Mouse (Mus musculus): ENCODE data around the gene Ninj2.

The Ninj2 gene

DNA sequence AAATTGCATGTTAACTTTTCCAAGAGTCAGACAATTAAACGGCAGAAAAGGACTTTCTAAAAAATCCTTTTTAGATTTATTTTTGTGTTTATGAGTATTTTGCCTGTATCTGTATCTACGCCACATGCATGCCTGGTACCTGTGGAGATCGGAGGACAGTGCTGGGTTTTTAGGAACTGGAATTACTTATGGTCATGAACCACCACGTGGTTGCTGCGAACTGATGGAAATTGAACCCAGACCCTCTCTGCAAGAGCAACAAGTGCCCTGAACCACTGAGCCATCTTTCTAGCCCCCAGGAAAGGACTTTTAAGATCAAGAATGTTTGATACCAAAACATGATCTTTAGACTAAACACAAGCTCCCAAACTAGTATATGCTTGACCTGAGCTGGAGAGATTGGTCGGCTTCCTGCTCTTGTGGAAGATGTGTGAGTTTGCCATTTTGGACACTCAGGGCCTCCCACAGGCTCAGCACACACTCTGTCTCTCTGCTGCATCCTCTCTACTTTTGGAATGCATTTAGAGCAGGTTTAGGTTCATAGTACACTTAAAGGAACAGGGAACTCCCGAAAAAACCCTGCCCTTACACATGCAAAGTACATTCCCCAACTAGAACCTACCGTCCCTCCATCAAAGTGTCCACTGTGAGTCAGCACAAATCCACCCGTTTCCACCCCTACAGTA, 1.1 kb downstream of the Ninj2 start:
- no peak for DNase-seq (ENCODE audit: low spot score)

DNA sequence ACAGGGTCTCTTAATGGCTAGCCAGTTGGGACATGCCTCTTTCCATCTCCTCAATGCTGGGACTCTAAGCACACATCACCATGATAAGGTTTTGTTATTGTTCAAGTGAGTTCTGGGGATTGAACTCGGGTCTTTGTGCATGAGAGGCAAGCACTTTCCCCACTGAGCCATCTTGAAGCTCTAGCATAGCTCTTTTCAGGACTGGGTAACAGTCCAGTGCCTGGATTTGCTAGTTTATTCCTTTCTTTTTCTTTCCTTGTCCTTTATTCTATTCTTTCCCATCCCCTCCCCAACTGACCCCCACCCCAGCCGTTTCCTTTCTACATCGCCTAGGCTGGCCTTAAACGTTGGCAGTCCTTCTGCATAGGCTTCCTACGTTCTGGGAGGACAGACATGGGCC, 1.9 kb downstream of the Ninj2 start:
- no peak for DNase-seq (ENCODE audit: low spot score)

GRCm38 (mm10) chr6:120095501-120095900, 2.4 kb downstream of the Ninj2 start:
- no peak for DNase-seq (ENCODE audit: low spot score)

GRCm38 (mm10) chr6:120099392-120099791, 6.2 kb downstream of the Ninj2 start:
- DNase-seq (ENCODE audit: low spot score) = no peak

GRCm38 (mm10) chr6:120101221-120101620, 8.1 kb downstream of the Ninj2 start:
- no peak for DNase-seq (ENCODE audit: low spot score)

DNA sequence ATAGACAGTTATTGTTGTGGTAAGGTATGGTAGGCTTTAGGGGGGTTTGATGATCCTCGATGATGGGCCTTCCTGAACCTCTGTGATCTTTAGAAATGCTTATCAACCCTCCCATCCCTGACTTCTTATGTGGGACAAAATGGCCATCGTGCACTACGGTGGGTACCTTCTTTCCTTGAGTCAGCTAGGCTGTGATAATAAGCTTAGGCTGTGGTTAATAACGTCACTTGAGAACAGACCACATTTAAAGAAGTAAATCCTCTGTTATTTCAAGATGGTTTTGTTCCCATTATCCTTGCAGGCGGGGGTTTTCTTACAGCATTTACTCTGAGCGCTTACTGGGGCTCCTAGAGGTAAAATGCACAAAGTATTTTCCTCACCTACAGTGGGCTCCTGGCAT, 8.8 kb downstream of the Ninj2 start:
- DNase-seq (ENCODE audit: low spot score) = no peak

DNA sequence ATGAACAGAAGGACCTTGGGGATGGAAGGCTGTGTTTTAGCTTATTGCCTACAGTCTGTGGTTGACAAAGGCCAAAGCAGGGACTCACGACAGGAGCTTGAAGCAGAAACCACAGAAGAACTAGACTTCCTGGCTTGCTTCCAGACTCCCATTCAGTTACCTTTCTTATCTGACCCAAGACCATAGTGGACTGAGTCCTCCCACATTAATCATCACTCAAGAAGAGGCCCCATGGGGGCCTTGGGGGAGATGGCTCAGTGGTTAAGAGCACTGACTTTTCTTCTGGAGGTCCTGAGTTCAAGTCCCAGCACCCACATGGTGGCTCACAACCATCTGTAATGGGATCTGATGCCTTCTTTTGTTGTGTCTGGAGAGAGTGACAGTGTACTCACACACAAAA, 10.0 kb downstream of the Ninj2 start:
- DNase-seq (ENCODE audit: low spot score) = no peak

DNA sequence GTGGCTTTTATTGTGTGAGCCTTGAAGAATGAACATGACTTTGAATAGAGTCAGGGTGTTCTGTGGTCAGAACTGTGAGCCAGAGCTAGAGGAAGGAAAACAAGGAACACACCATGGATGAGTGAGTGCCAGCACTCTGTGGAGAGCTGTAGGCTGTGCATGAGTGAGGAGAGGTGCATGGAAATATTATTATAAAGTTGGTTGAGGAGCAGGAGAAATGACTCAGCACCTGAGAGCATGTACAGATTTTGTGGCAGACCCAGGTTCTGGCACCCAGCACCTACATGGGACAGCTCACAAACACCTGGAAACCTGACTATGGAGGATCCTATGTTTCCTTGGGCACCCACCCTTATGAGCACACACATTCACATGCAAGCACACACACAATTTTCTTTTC, 11.9 kb downstream of the Ninj2 start:
- DNase-seq (ENCODE audit: low spot score) = no peak

DNA sequence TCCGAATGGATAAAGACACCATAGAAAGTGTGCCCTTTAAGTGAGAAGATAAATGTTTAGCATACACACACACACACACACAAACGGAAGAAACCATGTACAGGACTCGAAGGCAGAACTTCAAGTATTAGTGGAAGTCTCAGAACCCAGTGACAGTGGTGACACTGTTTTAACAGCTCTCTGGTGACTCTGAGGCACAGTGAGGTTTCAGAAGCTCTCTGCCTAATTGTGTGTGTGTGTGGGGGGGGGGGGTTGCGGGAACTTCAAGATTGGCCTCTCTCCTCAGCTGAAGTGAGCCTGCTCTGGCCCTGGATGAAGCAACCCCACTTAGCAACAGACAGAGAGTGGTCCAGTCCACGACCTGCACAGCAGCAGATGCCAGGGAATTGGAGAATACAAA, 14.4 kb downstream of the Ninj2 start:
- no peak for DNase-seq (ENCODE audit: low spot score)

GRCm38 (mm10) chr6:120108061-120108460, 14.9 kb downstream of the Ninj2 start:
- no peak for DNase-seq (ENCODE audit: low spot score)

DNA sequence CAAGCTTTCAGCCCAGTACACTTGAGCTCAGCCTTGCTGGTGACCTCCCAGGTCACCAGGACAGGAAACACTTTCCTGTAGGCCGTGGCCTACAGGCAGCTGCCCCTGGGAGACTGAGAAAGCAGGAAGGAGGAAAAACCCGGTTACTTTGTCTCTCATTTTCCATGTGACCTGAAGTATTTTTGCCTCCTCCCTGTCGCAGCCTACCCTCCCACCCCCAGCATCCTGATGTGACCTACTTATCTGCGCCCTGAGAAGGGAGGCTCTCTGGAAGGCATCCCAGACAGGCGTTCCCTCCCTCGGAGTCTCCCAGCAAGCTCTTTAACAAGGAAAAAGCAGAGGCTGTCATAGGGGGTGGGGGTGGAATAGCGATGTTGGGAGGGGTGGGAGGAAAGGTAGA, 16.0 kb downstream of the Ninj2 start:
- DNase-seq (ENCODE audit: low spot score) = peak; percentile 35

- DNase-seq (ENCODE audit: low spot score) = no peak
These were observed 16.8 kb downstream of the Ninj2 start for GRCm38 (mm10) chr6:120109932-120110331.

DNA sequence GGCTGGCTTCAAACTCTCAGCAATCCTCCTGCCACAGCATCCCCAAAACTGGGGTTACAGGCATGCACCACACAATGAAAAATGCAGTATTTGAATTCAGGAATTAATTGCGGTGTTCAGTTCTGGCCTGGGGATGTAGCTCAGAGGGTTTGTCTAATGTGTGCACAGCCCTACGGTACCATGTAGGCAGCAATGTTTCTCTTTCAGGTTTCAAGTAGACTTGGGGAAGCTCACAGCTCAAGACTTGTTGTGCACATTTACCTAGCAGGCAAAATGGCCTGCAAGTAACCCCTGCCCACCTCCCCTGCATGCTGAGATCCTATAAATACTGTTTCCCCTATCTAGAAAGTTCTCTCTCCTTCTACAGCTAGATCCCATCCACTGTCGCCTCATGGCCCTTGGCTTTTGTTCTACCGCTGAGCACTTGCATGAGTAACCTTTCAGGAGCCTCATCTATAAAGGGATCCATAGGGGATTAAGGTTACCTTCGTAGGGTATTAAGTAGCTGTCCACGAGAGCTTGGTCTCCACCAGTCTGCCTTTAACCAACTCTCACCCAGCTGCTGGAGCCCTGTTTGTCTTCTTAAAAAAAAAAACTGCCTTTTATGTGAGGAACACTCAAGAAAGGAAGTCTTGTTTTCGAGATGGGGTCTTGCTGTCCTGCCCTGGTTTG, 17.7 kb downstream of the Ninj2 start:
- no peak for DNase-seq (ENCODE audit: low spot score)

DNA sequence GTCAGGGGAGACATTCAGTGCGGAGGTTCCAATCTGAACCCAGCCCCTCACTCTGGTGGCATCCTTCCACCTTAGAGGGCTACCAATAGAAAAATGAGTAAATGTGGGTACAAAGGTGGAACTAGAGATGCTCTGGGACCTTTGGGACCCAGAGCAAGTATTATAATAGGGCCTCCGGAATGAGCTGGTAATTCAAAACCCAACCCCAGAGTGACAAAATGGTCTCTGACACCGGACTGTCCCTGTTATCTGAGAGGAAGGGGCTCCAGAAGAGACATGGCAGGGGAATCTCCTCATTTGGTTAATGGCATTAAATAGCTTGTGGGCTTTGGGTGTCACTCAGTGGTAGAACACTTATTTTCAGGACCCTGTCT, 18.2 kb downstream of the Ninj2 start:
- no peak for DNase-seq (ENCODE audit: low spot score)

- peak; percentile 33 for DNase-seq (ENCODE audit: low spot score)
These were observed 19.0 kb downstream of the Ninj2 start for GRCm38 (mm10) chr6:120111984-120112803.

GRCm38 (mm10) chr6:120113856-120114255, 20.7 kb downstream of the Ninj2 start:
- no peak for DNase-seq (ENCODE audit: low spot score)

DNA sequence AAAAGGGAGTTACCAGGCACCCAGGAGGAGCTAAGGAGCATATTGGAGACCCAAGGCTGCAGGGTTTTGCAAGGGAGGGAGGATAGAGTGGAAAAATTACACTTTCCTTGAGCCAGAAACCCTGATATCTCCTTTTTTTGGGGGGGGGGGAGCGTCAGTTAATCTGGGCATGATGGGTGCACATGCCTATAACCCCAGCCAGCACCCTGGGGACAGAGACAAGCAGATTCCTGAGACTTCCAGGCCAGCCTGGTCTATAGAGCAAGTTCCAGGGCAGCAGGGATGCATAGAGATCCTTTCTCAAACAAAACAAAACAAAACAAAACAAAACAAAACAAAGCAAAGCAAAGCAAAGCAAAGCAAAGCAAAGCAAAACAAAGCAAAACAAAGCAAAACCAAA, 21.1 kb downstream of the Ninj2 start:
- DNase-seq (ENCODE audit: low spot score) = no peak

GRCm38 (mm10) chr6:120114698-120115097, 21.5 kb downstream of the Ninj2 start:
- peak; percentile 49 for DNase-seq (ENCODE audit: low spot score)

DNA sequence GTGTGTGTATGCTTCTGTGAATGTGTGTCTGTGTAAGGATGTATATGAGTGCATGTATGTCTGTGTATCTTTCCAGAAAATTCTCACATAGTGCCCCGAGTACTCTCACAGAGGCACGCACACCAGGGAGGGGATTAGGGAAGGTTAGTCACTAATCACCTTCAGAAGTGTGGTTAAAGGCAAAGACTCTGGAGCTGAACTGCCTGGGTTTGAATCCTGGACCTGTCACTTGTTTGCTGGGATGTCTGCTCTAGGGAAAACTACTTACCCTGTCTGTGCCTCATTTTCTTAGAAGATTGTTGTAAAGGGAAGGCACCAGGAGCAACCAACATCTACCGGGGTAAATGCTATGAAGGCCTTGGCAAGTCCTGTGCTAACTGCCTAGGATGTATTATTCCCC, 22.3 kb downstream of the Ninj2 start:
- DNase-seq (ENCODE audit: low spot score) = no peak

DNA sequence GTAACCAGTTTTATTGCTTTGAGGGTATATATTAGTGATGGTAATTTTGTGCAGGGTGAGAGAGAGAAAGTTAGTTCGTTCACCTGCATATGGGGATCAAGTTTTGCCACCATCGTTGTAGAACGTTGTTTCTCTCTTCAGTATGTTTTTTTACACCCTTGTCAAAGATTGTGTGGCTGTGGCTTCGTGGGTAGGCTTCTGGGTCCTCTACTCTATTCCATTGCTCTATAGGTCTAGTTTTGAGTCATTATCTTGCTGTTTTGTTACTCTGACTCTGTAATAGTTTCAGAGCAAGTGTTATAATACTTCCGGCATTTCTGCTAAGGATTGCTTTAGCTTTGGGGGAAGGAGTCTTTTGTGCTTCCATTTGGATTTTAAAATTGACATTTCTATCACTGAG, 26.7 kb downstream of the Ninj2 start:
- DNase-seq (ENCODE audit: low spot score) = no peak

DNA sequence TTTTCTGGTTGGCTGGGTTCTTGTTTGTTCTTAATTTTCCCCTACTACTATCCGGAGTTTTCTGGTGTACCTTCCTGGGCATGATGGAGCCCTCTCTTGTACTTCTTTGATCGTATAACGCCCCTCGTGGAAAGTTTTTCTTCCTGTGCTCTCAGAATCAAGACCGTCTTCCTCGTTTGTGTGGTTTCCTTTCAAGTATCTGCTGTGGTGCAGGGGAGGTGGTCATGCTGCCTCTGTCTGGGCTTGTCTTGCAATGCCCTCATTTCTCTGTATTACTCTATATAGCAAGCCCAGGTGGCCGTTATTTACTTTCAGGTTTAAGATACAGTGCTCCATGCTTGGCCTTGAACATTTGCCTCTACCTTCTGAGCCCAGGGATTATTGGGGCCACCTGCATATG, 31.5 kb downstream of the Ninj2 start:
- DNase-seq (ENCODE audit: low spot score) = no peak

DNA sequence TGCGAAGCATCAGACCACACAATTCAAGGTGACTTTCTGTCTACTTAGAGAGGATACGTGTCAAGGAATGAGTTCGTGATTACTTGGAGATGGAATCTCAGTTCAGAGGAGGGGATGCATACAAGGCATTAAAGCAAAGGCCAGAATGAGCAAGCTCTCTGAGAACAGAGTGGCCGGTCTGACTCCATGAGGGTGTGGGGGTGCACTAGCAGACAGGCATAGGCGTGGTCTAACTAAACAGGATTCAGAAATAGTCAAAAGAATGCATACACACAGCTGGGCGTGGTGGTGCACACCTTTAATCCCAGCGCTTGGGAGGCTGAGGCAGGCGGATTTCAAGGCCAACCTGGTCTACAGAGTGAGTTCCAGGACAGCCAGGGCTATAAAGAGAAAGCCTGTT, 33.3 kb downstream of the Ninj2 start:
- no peak for DNase-seq (ENCODE audit: low spot score)

GRCm38 (mm10) chr6:120127321-120127720, 34.2 kb downstream of the Ninj2 start:
- no peak for DNase-seq (ENCODE audit: low spot score)
